Mouse (Mus musculus) forebrain, embryonic 10.5 days (tissue): ENCODE measurements at regions not wholly inside any gene's neighbourhood (a gene's known extent, or its start where the extent isn't known, plus 50 kb on each side); places are given as distances from the start of the nearest gene placed in this dataset.

ENCODE experiments used
- DNase-seq: peaks from one replicate; pipeline ENCODE4 v3.0.0-alpha.2; 2017; ENCODE audit warnings: low spot score; ENCODE audit errors: extremely low spot score
- H3K27ac ChIP-seq: fragments of 300-500 bp; sonication (generic); 2 replicates; pipeline ENCODE4 v1.5.1; 2016; ENCODE audit warnings: mild to moderate bottlenecking
- H3K27me3 ChIP-seq: fragments of 300-500 bp; sonication (generic); 2 replicates; pipeline ENCODE4 v1.6.1; 2016; ENCODE audit warnings: mild to moderate bottlenecking; ENCODE audit not compliant: poor library complexity, severe bottlenecking
- H3K36me3 ChIP-seq: fragments of 300-500 bp; sonication (generic); replicated peaks from 2 replicates; pipeline ENCODE4 v1.6.1; 2016; ENCODE audit warnings: mild to moderate bottlenecking, moderate library complexity
- H3K4me1 ChIP-seq: fragments of 300-500 bp; sonication (generic); 2 replicates; pipeline ENCODE4 v1.6.1; 2016
- H3K4me3 ChIP-seq: fragments of 300-500 bp; sonication (generic); 2 replicates; pipeline ENCODE4 v1.5.1; 2016; ENCODE audit warnings: mild to moderate bottlenecking, moderate library complexity
- H3K9me3 ChIP-seq: fragments of 300-500 bp; sonication (generic); 2 replicates; pipeline ENCODE4 v1.6.1; 2016; ENCODE audit warnings: mild to moderate bottlenecking, moderate library complexity
- WGBS: fragments of 180-500 bp; shearing (Covaris S2); methylation state at CpG from one replicate; pipeline ENCODE4 v1.1.7; 2016; 5-methylcytosine and 5-hydroxymethylcytosine counted together

- Histone ChIP-seq H3K27ac (no peak overlapping the region), H3K9me3 (no peaks in the 10 kb centered on the region), H3K4me3 (no peak overlapping the region), H3K27me3 (no peaks in the 10 kb centered on the region), H3K4me1 (peaks cover 2% of the 10 kb centered on the region; the same call in 1 of the 2 replicates), H3K36me3 (no peaks in the 10 kb centered on the region)
- WGBS, result 89% methylated on average over 3 of the region's 3 CpGs
- DNase-seq, result no peak
Measured at GRCm38 (mm10) chr4:99516883-99517282, 139.2 kb upstream of the Foxd3 start.

GRCm38 (mm10) chr4:99527441-99527840 is 128.7 kb upstream of the Foxd3 start:
- Histone ChIP-seq H3K4me1 (no peaks in the 10 kb centered on the region), H3K36me3 (no peaks in the 10 kb centered on the region), H3K27me3 (no peaks in the 10 kb centered on the region), H3K4me3 (no peak overlapping the region), H3K9me3 (no peaks in the 10 kb centered on the region), H3K27ac (no peak overlapping the region)
- no peak for DNase-seq
- 93% methylated on average over 12 of the region's 12 CpGs for WGBS

GRCm38 (mm10) chr4:99544014-99544413 is 112.1 kb upstream of the Foxd3 start:
- WGBS, result 88% methylated on average over 6 of the region's 6 CpGs

GRCm38 (mm10) chr4:99545742-99546141 is 110.4 kb upstream of the Foxd3 start:
- Histone ChIP-seq H3K27ac (no peak overlapping the region), H3K36me3 (no peaks in the 10 kb centered on the region), H3K4me3 (no peak overlapping the region), H3K4me1 (no peaks in the 10 kb centered on the region), H3K9me3 (no peaks in the 10 kb centered on the region), H3K27me3 (no peaks in the 10 kb centered on the region)
- 68% methylated on average over 3 of the region's 3 CpGs for WGBS
- no peak for DNase-seq

More at GRCm38 (mm10) chr4:99544014-99544413, 112.1 kb upstream of the Foxd3 start:
- H3K27ac ChIP-seq, result no peak overlapping the region
- no peaks in the 10 kb centered on the region for H3K9me3 ChIP-seq
- no peak for DNase-seq
- no peak overlapping the region for H3K4me3 ChIP-seq
- H3K4me1 ChIP-seq, result no peaks in the 10 kb centered on the region
- H3K36me3 ChIP-seq, result no peaks in the 10 kb centered on the region
- H3K27me3 ChIP-seq, result no peaks in the 10 kb centered on the region

- Histone ChIP-seq H3K4me1 (peaks cover 15% of the 10 kb centered on the region), H3K27me3 (peaks cover 69% of the 10 kb centered on the region), H3K4me3 (no peak overlapping the region), H3K9me3 (no peaks in the 10 kb centered on the region), H3K36me3 (no peaks in the 10 kb centered on the region), H3K27ac (no peak overlapping the region)
- WGBS, result 61% methylated on average over 5 of the region's 5 CpGs
- no peak for DNase-seq
Measured at GRCm38 (mm10) chr4:99557963-99558362, 98.1 kb upstream of the Foxd3 start.

GRCm38 (mm10) chr4:99560604-99561003 is 95.5 kb upstream of the Foxd3 start:
- Histone ChIP-seq H3K27ac (no peak overlapping the region), H3K27me3 (peaks cover 93% of the 10 kb centered on the region), H3K4me1 (peaks cover 17% of the 10 kb centered on the region), H3K9me3 (no peaks in the 10 kb centered on the region), H3K4me3 (no peak overlapping the region), H3K36me3 (no peaks in the 10 kb centered on the region)
- WGBS, result 43% methylated on average over 8 of the region's 8 CpGs
- peak; percentile 14 for DNase-seq

- Histone ChIP-seq H3K4me1 (peaks cover 17% of the 10 kb centered on the region), H3K27me3 (peaks cover 95% of the 10 kb centered on the region), H3K4me3 (no peak overlapping the region), H3K9me3 (no peaks in the 10 kb centered on the region), H3K27ac (no peak overlapping the region), H3K36me3 (no peaks in the 10 kb centered on the region)
- DNase-seq, result peak; percentile 45
- WGBS, result 5% methylated on average over 6 of the region's 6 CpGs
Measured at GRCm38 (mm10) chr4:99561506-99561937, 94.6 kb upstream of the Foxd3 start.

- H3K4me3 ChIP-seq, result no peak overlapping the region
- H3K27me3 ChIP-seq, result peaks cover 99% of the 10 kb centered on the region
- no peak overlapping the region for H3K27ac ChIP-seq
- DNase-seq, result no peak
- peaks cover 17% of the 10 kb centered on the region for H3K4me1 ChIP-seq
- 94% methylated on average over 9 of the region's 9 CpGs for WGBS
- H3K36me3 ChIP-seq, result no peaks in the 10 kb centered on the region
- peaks cover 6% of the 10 kb centered on the region; the same call in 1 of the 2 replicates for H3K9me3 ChIP-seq
Measured at GRCm38 (mm10) chr4:99565401-99565800, 90.7 kb upstream of the Foxd3 start.

GRCm38 (mm10) chr4:99572841-99573642 is 83.1 kb upstream of the Foxd3 start:
- Histone ChIP-seq H3K4me1 (peaks cover 46% of the 10 kb centered on the region), H3K9me3 (peaks cover 6% of the 10 kb centered on the region; the same call in 1 of the 2 replicates), H3K4me3 (peak overlapping the region; percentile 46), H3K27me3 (peaks cover 98% of the 10 kb centered on the region), H3K27ac (peak overlapping the region; percentile 75), H3K36me3 (no peaks in the 10 kb centered on the region)
- WGBS, result under 1% methylated on average over 33 of the region's 33 CpGs
- DNase-seq, result peak; percentile 70

- Histone ChIP-seq H3K36me3 (no peaks in the 10 kb centered on the region), H3K27me3 (peaks cover 98% of the 10 kb centered on the region), H3K27ac (no peak overlapping the region), H3K4me3 (peak overlapping the region; percentile 46; the same call in 1 of the 2 replicates), H3K9me3 (no peaks in the 10 kb centered on the region), H3K4me1 (peaks cover 46% of the 10 kb centered on the region)
- WGBS, result 16% methylated on average over 11 of the region's 11 CpGs
- DNase-seq, result peak; percentile 68
Measured at GRCm38 (mm10) chr4:99574021-99574531, 82.0 kb upstream of the Foxd3 start.

GRCm38 (mm10) chr4:99574984-99575383 is 81.1 kb upstream of the Foxd3 start:
- no peaks in the 10 kb centered on the region for H3K9me3 ChIP-seq
- 16% methylated on average over 4 of the region's 4 CpGs for whole genome bisulfite sequencing
- no peak overlapping the region for H3K27ac ChIP-seq
- no peak overlapping the region for H3K4me3 ChIP-seq
- peaks cover 46% of the 10 kb centered on the region for H3K4me1 ChIP-seq
- no peak for DNase-seq
- H3K27me3 ChIP-seq, result peaks cover 98% of the 10 kb centered on the region
- no peaks in the 10 kb centered on the region for H3K36me3 ChIP-seq

- no peak for DNase-seq
- Histone ChIP-seq H3K4me3 (no peak overlapping the region), H3K27me3 (peaks cover 97% of the 10 kb centered on the region), H3K9me3 (no peaks in the 10 kb centered on the region; the same call in 1 of the 2 replicates), H3K36me3 (no peaks in the 10 kb centered on the region), H3K4me1 (peaks cover 10% of the 10 kb centered on the region), H3K27ac (no peak overlapping the region)
- WGBS, result 83% methylated on average over 5 of the region's 5 CpGs
Measured at GRCm38 (mm10) chr4:99597781-99598180, 58.3 kb upstream of the Foxd3 start.

- Histone ChIP-seq H3K36me3 (no peaks in the 10 kb centered on the region), H3K9me3 (no peaks in the 10 kb centered on the region; the same call in 1 of the 2 replicates), H3K4me1 (peaks cover 10% of the 10 kb centered on the region), H3K27me3 (peaks cover 96% of the 10 kb centered on the region), H3K27ac (no peak overlapping the region), H3K4me3 (peak overlapping the region; percentile 21; the same call in 1 of the 2 replicates)
- DNase-seq, result no peak
- 52% methylated on average over 10 of the region's 10 CpGs for WGBS
Measured at GRCm38 (mm10) chr4:99600741-99601140, 55.4 kb upstream of the Foxd3 start.
